Mouse (Mus musculus) kidney, postnatal 0 days (tissue): ENCODE measurements around the gene Nrap. TPM values are rescaled to one million over a fixed set of nuclear protein-coding genes. Genes with fewer than 3 reads are reported as not detected.

Source experiments
- ATAC-seq: fragments of 200-750 bp; cut with Nextera tagmentation; replicated peaks from 2 replicates; pipeline ENCODE4 v1.8.0; 2017; ENCODE audit warnings: low read depth, moderate number of reproducible peaks, moderate TSS enrichment, moderate library complexity; ENCODE audit not compliant: low FRiP score
- DNase-seq: peaks from one replicate; pipeline ENCODE4 v3.0.0-alpha.2; 2016; ENCODE audit warnings: low spot score
- H3K27ac ChIP-seq: fragments of 300-500 bp; sonication (generic); 2 replicates; pipeline ENCODE4 v1.5.1; 2014; ENCODE audit warnings: mild to moderate bottlenecking
- H3K27me3 ChIP-seq: fragments of 300-500 bp; sonication (generic); 2 replicates; pipeline ENCODE4 v1.6.1; 2014; ENCODE audit warnings: low read length, mixed read lengths; ENCODE audit not compliant: insufficient read depth
- H3K36me3 ChIP-seq: fragments of 300-500 bp; sonication (generic); 2 replicates; pipeline ENCODE4 v1.6.1; 2014; ENCODE audit warnings: low read length, mixed read lengths; ENCODE audit not compliant: insufficient read depth
- H3K4me1 ChIP-seq: fragments of 300-500 bp; sonication (generic); replicated peaks from 2 replicates; pipeline ENCODE4 v1.6.1; 2014; ENCODE audit warnings: antibody characterized with exemption, low read length, mixed read lengths; ENCODE audit not compliant: insufficient read depth
- H3K4me2 ChIP-seq: fragments of 300-500 bp; sonication (generic); 2 replicates; pipeline ENCODE4 v1.6.1; 2014; ENCODE audit warnings: mild to moderate bottlenecking, low read length, moderate library complexity, mixed read lengths
- H3K4me3 ChIP-seq: fragments of 300-500 bp; sonication (generic); replicated peaks from 2 replicates; pipeline ENCODE4 v1.5.1; 2014; ENCODE audit warnings: low read depth, low read length
- H3K9ac ChIP-seq: fragments of 300-500 bp; sonication (generic); 2 replicates; pipeline ENCODE4 v1.6.1; 2014; ENCODE audit warnings: low read depth, low read length
- H3K9me3 ChIP-seq: fragments of 300-500 bp; sonication (generic); replicated peaks from 2 replicates; pipeline ENCODE4 v1.6.1; 2016; ENCODE audit warnings: low read length, inconsistent platforms, mixed read lengths
- CTCF ChIP-seq: IDR thresholded peaks from 2 replicates; pipeline ENCODE4 v1.5.1; 2016; ENCODE audit warnings: antibody characterized with exemption, low read depth, mild to moderate bottlenecking, moderate library complexity
- WGBS: fragments of 180-500 bp; shearing (Covaris S2); extraction: QIAGEN DNeasy Blood & Tissue Kit; methylation state at CpG from one replicate; pipeline ENCODE4 v1.1.7; 2014; 5-methylcytosine and 5-hydroxymethylcytosine counted together
- polyA plus RNA-seq: library from polyadenylated mRNA; unstranded; fragments of >200 nt; fragmentation: Nextera tagmentation; extraction: Ambion mirVana; gene quantifications from 2 replicates; pipeline ENCODE4 v1.2.1, GENCODE M21; 2015

The Nrap gene
- 0.41 and 0.42 TPM in 2 replicates for polyA plus RNA-seq

DNA sequence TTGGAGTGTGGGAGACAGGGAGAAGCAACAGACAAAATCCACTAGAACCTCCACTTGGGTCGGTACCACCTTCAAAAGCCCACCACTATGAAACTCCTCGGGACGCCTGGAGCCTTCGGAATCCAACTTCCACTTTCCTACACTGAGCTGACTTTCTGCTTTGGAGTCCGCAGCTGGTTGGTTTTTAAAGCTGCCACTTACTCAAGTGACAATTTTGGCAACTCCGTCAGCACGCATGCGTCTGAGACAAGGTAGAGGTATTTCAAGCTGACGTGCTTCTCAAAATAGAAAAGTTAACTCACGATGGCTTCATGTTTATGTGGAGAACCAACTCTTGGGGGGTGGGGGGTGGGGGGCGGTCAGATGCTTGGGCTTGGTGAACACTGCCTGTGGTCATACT lies at the start of gene Nrap:
Gene Nrap (minus strand): TSS at position 159 of the 400 bp plus-strand sequence.
- ATAC-seq, result no peak
- H3K36me3 ChIP-seq, result no peaks in the 10 kb centered on the region
- H3K27me3 ChIP-seq, result no peaks in the 10 kb centered on the region
- TF ChIP-seq CTCF, result no peak
- no peak within 1 kb of the TSS for H3K9ac ChIP-seq
- no peak within 1 kb of the TSS for H3K27ac ChIP-seq
- no peak for DNase-seq
- H3K9me3 ChIP-seq, result no peaks in the 10 kb centered on the region
- no peak within 1 kb of the TSS for H3K4me2 ChIP-seq
- no peak within 1 kb of the TSS for H3K4me3 ChIP-seq
- no peaks in the 10 kb centered on the region for H3K4me1 ChIP-seq
- 81% methylated on average over 11 of the region's 11 CpGs for WGBS

DNA sequence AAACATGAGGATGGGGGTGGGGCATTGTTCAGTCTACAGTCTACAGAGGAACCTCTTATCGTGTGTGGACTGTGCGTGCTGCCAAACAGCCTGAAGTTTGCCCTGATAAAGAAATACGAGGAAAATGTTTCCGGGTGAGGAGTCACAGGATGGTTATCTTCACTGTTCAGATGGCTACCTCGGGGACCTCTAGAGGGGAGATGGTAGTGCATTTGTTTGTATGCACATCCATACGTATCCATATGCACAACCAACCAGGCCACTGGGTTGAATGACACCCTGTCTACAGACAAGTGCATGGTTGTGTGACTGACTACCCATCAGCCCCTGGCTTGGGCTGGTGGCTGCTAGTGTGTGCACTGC lies 49.2 kb upstream of the Nrap start:
- H3K4me3 ChIP-seq, result no peak overlapping the region
- no peaks in the 10 kb centered on the region; the same call in 1 of the 2 replicates for H3K4me1 ChIP-seq
- 0 out of 2 replicates have a peak, but pooled peaks cover 17% of the 10 kb centered on the region for H3K36me3 ChIP-seq
- no peak for TF ChIP-seq CTCF
- 64% methylated on average over 6 of the region's 6 CpGs for WGBS
- 0 out of 2 replicates have a peak overlapping the region, but pooled peaks have one; percentile 36 for H3K27ac ChIP-seq
- ATAC-seq (no peak), DNase-seq (no peak)
- H3K4me2 ChIP-seq, result no peak overlapping the region
- no peaks in the 10 kb centered on the region for H3K9me3 ChIP-seq
- no peaks in the 10 kb centered on the region for H3K27me3 ChIP-seq
- no peak overlapping the region for H3K9ac ChIP-seq

DNA sequence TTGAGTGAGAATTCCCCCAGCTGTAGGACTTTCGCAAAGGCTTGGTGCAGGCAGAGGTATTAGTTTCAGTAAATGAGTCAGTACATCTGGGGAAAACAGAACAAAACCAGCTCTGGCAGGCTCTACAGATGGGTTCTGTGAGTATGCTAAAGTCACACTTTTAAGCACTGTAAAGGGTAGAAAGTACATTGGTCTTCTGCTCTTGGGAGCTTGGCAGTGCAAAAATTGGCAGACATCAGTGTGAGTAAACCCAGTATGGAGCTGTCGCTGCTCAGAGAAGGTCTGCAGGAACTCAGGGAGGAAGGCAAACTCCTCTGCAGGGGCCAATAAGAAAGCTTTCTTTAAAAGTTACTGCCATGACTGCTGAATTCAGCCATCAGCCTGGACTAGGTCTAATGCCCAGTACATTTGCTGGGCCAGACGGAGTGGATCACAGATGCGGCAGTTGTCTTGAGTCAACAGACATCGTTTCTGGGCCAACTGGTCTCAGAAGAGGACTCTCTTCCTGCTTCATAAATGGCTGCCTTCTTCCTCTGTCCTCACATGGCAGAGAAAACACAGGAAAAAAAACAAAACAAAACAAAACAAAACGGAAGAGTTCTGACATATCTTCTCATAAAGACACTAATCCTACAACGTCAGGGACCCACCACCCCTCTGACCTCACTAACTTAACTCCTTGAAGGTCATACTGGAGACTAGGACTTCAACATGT lies 48.7 kb upstream of the Nrap start:
- ATAC-seq (no peak), DNase-seq (no peak)
- H3K9me3 ChIP-seq, result no peaks in the 10 kb centered on the region
- no peaks in the 10 kb centered on the region; the same call in 1 of the 2 replicates for H3K4me1 ChIP-seq
- peak overlapping the region; percentile 42; the same call in 1 of the 2 replicates for H3K27ac ChIP-seq
- no peaks in the 10 kb centered on the region for H3K27me3 ChIP-seq
- no peak for TF ChIP-seq CTCF
- H3K36me3 ChIP-seq, result 0 out of 2 replicates have a peak, but pooled peaks cover 23% of the 10 kb centered on the region
- WGBS, result 59% methylated on average over 7 of the region's 7 CpGs
- no peak overlapping the region for H3K4me3 ChIP-seq
- no peak overlapping the region for H3K9ac ChIP-seq
- H3K4me2 ChIP-seq, result no peak overlapping the region

DNA sequence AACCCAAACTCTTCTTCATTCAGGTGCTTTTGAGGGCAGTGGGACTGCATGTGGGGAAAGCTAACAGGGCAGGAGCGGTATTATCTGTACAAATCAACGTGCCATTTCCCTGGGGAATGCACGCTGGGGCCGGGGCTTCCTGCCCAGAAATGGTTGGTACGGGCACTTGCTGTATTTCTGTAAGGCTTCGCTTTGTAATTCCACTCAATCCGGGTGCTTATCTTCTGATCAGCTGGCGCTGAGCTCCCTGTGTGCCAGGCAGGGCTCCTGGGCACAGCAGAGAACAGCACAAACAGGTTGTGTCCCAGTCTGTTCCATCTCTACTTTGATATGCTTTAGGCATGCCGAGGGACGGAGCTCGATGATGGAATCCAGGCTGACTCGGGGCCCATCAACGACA lies 46.5 kb upstream of the Nrap start:
- Histone ChIP-seq H3K9me3 (no peaks in the 10 kb centered on the region), H3K4me3 (no peak overlapping the region), H3K36me3 (0 out of 2 replicates have a peak, but pooled peaks cover 20% of the 10 kb centered on the region), H3K9ac (no peak overlapping the region), H3K4me1 (no peaks in the 10 kb centered on the region; the same call in 1 of the 2 replicates), H3K4me2 (no peak overlapping the region), H3K27ac (no peak overlapping the region), H3K27me3 (no peaks in the 10 kb centered on the region)
- TF ChIP-seq CTCF, result no peak
- ATAC-seq, result no peak
- 82% methylated on average over 13 of the region's 13 CpGs for WGBS
- DNase-seq, result no peak

DNA sequence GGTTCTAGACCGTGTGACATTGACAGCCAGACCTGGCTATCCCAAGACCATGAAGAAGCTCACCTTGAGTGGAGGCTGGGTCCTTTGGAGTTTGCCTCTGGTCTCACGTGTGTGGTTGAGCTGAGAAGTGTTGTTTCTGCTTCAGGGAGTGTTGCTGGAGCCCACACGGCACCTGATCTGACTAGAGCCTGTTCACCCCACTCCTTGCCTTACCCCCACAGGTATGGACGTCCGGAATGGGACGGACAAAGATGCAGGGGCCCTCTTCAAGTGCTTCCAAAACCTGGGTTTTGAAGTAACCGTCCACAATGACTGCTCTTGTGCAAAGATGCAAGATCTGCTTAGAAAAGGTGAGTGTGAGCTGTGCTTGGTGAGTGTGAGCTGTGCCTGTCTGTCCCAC lies 43.7 kb upstream of the Nrap start:
- no peaks in the 10 kb centered on the region; the same call in 1 of the 2 replicates for H3K4me1 ChIP-seq
- H3K36me3 ChIP-seq, result 0 out of 2 replicates have a peak, but pooled peaks cover 14% of the 10 kb centered on the region
- DNase-seq (no peak), ATAC-seq (no peak)
- H3K9ac ChIP-seq, result no peak overlapping the region
- H3K27ac ChIP-seq, result no peak overlapping the region
- H3K4me3 ChIP-seq, result no peak overlapping the region
- H3K4me2 ChIP-seq, result no peak overlapping the region
- TF ChIP-seq CTCF, result no peak
- no peaks in the 10 kb centered on the region for H3K27me3 ChIP-seq
- H3K9me3 ChIP-seq, result no peaks in the 10 kb centered on the region
- 86% methylated on average over 7 of the region's 7 CpGs for WGBS

DNA sequence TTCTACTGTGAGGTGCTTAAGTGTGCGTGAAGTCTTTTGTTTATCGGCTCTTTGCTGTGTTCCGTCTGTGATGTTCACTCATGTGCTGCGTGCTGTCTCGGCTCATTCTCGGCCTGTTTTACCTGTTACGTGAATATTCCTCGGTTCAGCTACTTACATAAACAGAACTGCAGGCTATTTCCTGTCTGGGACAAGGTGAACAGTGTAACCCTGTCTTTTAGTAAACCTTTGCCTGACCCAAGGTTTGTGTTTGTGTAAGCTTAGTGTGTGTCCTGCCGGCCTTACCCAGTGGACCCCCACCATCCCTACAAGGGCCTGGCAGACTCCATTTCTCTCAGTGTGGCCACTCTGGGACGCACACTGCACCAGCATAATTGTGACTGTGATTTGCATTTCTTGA lies 42.9 kb upstream of the Nrap start:
- 41% methylated on average over 10 of the region's 10 CpGs for WGBS

More for the DNA sequence above, 42.9 kb upstream of the Nrap start:
- no peak overlapping the region for H3K4me2 ChIP-seq
- H3K27me3 ChIP-seq, result no peaks in the 10 kb centered on the region
- ATAC-seq, result no peak
- H3K36me3 ChIP-seq, result 0 out of 2 replicates have a peak, but pooled peaks cover 14% of the 10 kb centered on the region
- no peaks in the 10 kb centered on the region for H3K9me3 ChIP-seq
- no peaks in the 10 kb centered on the region for H3K4me1 ChIP-seq
- DNase-seq, result peak; percentile 27
- H3K9ac ChIP-seq, result no peak overlapping the region
- no peak overlapping the region for H3K4me3 ChIP-seq
- no peak for TF ChIP-seq CTCF
- no peak overlapping the region for H3K27ac ChIP-seq
